ENCODE assay signal across 20 mouse cellular contexts in the genomic region with DNA sequence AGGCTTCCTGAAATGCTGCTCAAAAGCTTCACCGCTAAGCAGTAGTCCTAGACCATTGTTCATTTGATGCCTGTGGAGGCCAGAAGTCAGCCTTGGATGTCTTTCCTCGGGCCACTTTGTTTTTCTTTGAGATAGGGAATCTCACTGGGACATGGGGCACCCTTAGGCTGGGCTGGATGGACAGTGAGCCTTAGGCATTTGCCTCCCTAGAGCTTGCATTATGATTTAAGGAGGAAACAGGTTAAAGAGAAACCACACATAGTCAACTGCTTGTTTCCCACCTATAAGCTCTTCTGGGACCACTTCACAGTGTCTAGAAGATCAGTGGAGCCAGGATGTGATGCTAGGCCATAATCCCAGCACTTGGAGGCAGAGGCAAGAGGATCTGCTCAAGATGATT. TPM values are rescaled to one million over a fixed set of nuclear protein-coding genes. Genes with fewer than 3 reads are reported as not detected.
DNase-seq lines count a peak whose midpoint lies in the region; ATAC-seq and TF ChIP-seq lines count a peak whose summit lies in the region.
"Had no signal": no experiment of that assay in that cellular context is flagged by ENCODE, and none has a peak within 500 bp of the region (broad histone marks: within the 10 kb centered on the region; RNA-seq: fewer than 3 reads in every experiment).

No protein-coding gene starts in this region.

- DNase-seq in embryo, embryonic 10 days (ENCODE audit: low spot score), result peak; percentile 2
- DNase-seq in embryo, embryonic 11 days, result no peak
- DNase-seq in testis, postnatal 14 days (ENCODE audit: low spot score), result no peak
- DNase-seq: adrenal gland, postnatal 14 days; cerebellum, adult 2 months; cerebellum, postnatal 14 days; gastrocnemius, adult 2 months; gastrocnemius, postnatal 36 days; heart, adult 11 months; heart, postnatal 10 days had no signal

- H3K27me3 ChIP-seq in hindbrain, embryonic 13.5 days, result no peaks in the 10 kb centered on the region
- H3K27me3 ChIP-seq in hindbrain, embryonic 16.5 days (replicated peaks; ENCODE audit: control insufficient read depth, insufficient read depth, low read length), result no peaks in the 10 kb centered on the region
- H3K27me3 ChIP-seq in testis, adult 2 months (ENCODE audit: control insufficient read depth, insufficient read depth, low read length), result no peaks in the 10 kb centered on the region
- H3K27me3 ChIP-seq: embryonic facial prominence, embryonic 13.5 days; forebrain, embryonic 13.5 days; Patski had no signal

- H3K36me3 ChIP-seq in hindbrain, embryonic 13.5 days, result peaks cover 21% of the 10 kb centered on the region
- peaks cover 7% of the 10 kb centered on the region for H3K36me3 ChIP-seq in hindbrain, embryonic 16.5 days (ENCODE audit: control insufficient read depth, insufficient read depth, low read length)
- peaks cover 3% of the 10 kb centered on the region for H3K36me3 ChIP-seq in testis, adult 2 months (ENCODE audit: control insufficient read depth, insufficient read depth, low read length)

- WGBS in hindbrain, embryonic 13.5 days, result 61% methylated on average over 2 of the region's 2 CpGs
- WGBS in hindbrain, embryonic 16.5 days, result 69% methylated on average over 2 of the region's 2 CpGs

- no peak overlapping the region for H3K4me3 ChIP-seq in hindbrain, embryonic 13.5 days
- no peak overlapping the region for H3K4me3 ChIP-seq in hindbrain, embryonic 16.5 days (ENCODE audit: low read length)
- H3K4me3 ChIP-seq in testis, adult 2 months (ENCODE audit: control insufficient read depth, low read depth, low read length), result peak overlapping the region; percentile 59

- no peak for TF ChIP-seq CTCF in testis, adult 2 months (IDR thresholded peaks at IDR 0.05; ENCODE audit: control insufficient read depth, insufficient read depth, insufficient replicate concordance, low read depth, low read length)

- TF ChIP-seq POLR2A in testis, adult 2 months (IDR thresholded peaks at IDR 0.05; ENCODE audit: control insufficient read depth, low read depth, low read length), result no peak

- ATAC-seq in hindbrain, embryonic 13.5 days (ENCODE audit: low FRiP score), result no peak
- no peak for ATAC-seq in hindbrain, embryonic 16.5 days
- no peak for ATAC-seq in inflammation-experienced regulatory T-cells, adult 6 months
- ATAC-seq: activated CD4-positive, CD25-positive, alpha-beta regulatory T cell, adult 4 months; forebrain, embryonic 13.5 days; hindbrain, postnatal 0 days; intestine, embryonic 16.5 days; Patski had no signal

- no peaks in the 10 kb centered on the region for H3K9me3 ChIP-seq in hindbrain, embryonic 13.5 days
- H3K9me3 ChIP-seq in hindbrain, embryonic 16.5 days (ENCODE audit: control insufficient read depth, low read length), result no peaks in the 10 kb centered on the region
- H3K9me3 ChIP-seq: embryonic facial prominence, embryonic 13.5 days; forebrain, embryonic 13.5 days had no signal

- no peak overlapping the region for H3K9ac ChIP-seq in hindbrain, embryonic 13.5 days
- no peak overlapping the region for H3K9ac ChIP-seq in hindbrain, embryonic 16.5 days (ENCODE audit: low read depth, low read length)

- H3K4me2 ChIP-seq in hindbrain, embryonic 13.5 days, result peak overlapping the region; percentile 63; the same call in 1 of the 2 replicates
- H3K4me2 ChIP-seq in hindbrain, embryonic 16.5 days (ENCODE audit: low read length), result no peak overlapping the region

- H3K27ac ChIP-seq in hindbrain, embryonic 13.5 days, result no peak overlapping the region
- no peak overlapping the region for H3K27ac ChIP-seq in hindbrain, embryonic 16.5 days (ENCODE audit: low read depth, low read length)
- no peak overlapping the region for H3K27ac ChIP-seq in testis, adult 2 months (ENCODE audit: control insufficient read depth, insufficient read depth, low read depth, low read length)

- H3K4me1 ChIP-seq in hindbrain, embryonic 13.5 days (replicated peaks), result peaks cover 22% of the 10 kb centered on the region
- peaks cover 8% of the 10 kb centered on the region for H3K4me1 ChIP-seq in hindbrain, embryonic 16.5 days (ENCODE audit: control insufficient read depth, insufficient read depth, low read depth, low read length)
- peaks cover 15% of the 10 kb centered on the region for H3K4me1 ChIP-seq in testis, adult 2 months (ENCODE audit: control insufficient read depth, insufficient read depth, low read length)

RNA-seq across cellular contexts. Expression of gene Nrm, which starts 1.3 kb away (rescaled TPM):
- 26.4 and 26.9 TPM in 2 replicates for polyA plus RNA-seq in hindbrain, embryonic 13.5 days (2015; fragmentation: Nextera tagmentation; extraction: Ambion mirVana)
- polyA plus RNA-seq in hindbrain, embryonic 16.5 days (2015; fragmentation: Nextera tagmentation; extraction: Ambion mirVana), result 20.8 and 22.3 TPM in 2 replicates
- polyA plus RNA-seq in testis, adult 2 months (2012; rRNA removed), result 179 and 201 TPM in 2 replicates
- polyA plus RNA-seq in inflammation-experienced regulatory T-cells, adult 6 months (2017; shearing (Covaris generic)), result 10 to 100 TPM; 25.4 to 64.8 (median 27.4) TPM

RNA-seq across cellular contexts. Expression of gene Ppp1r18, which starts 5.6 kb away (rescaled TPM):
- 26.9 and 30.5 TPM in 2 replicates for polyA plus RNA-seq in hindbrain, embryonic 13.5 days (2015; fragmentation: Nextera tagmentation; extraction: Ambion mirVana)
- 18.9 and 24.4 TPM in 2 replicates for polyA plus RNA-seq in hindbrain, embryonic 16.5 days (2015; fragmentation: Nextera tagmentation; extraction: Ambion mirVana)
- 34.1 and 36.8 TPM in 2 replicates for polyA plus RNA-seq in testis, adult 2 months (2012; rRNA removed)
- polyA plus RNA-seq in inflammation-experienced regulatory T-cells, adult 6 months (2017; shearing (Covaris generic)), result 100 to 1,000 TPM; 194 to 273 (median 213) TPM

RNA-seq across cellular contexts. Expression of gene Mdc1, which starts 18.5 kb away (rescaled TPM):
- polyA plus RNA-seq in hindbrain, embryonic 13.5 days (2015; fragmentation: Nextera tagmentation; extraction: Ambion mirVana), result 11.0 and 11.3 TPM in 2 replicates
- 9.3 and 11.2 TPM in 2 replicates for polyA plus RNA-seq in hindbrain, embryonic 16.5 days (2015; fragmentation: Nextera tagmentation; extraction: Ambion mirVana)
- polyA plus RNA-seq in testis, adult 2 months (2012; rRNA removed), result 73.7 and 81.1 TPM in 2 replicates
- polyA plus RNA-seq in inflammation-experienced regulatory T-cells, adult 6 months (2017; shearing (Covaris generic)), result 10 to 100 TPM in 1 of 3 experiments, 1 to 10 TPM in 2; 6.1 to 10.7 (median 7.1) TPM

RNA-seq across cellular contexts. Expression of gene Dhx16, which starts 19.8 kb away (rescaled TPM):
- polyA plus RNA-seq in hindbrain, embryonic 13.5 days (2015; fragmentation: Nextera tagmentation; extraction: Ambion mirVana), result 28.6 and 35.3 TPM in 2 replicates
- polyA plus RNA-seq in hindbrain, embryonic 16.5 days (2015; fragmentation: Nextera tagmentation; extraction: Ambion mirVana), result 25.0 and 33.3 TPM in 2 replicates
- 81.3 and 89.0 TPM in 2 replicates for polyA plus RNA-seq in testis, adult 2 months (2012; rRNA removed)
- polyA plus RNA-seq in inflammation-experienced regulatory T-cells, adult 6 months (2017; shearing (Covaris generic)), result 10 to 100 TPM; 17.4 to 36.1 (median 19.5) TPM

RNA-seq across cellular contexts. Expression of gene Tubb5, which starts 21.7 kb away (rescaled TPM):
- polyA plus RNA-seq in hindbrain, embryonic 13.5 days (2015; fragmentation: Nextera tagmentation; extraction: Ambion mirVana), result 1,714 and 1,822 TPM in 2 replicates
- 1,705 and 1,762 TPM in 2 replicates for polyA plus RNA-seq in hindbrain, embryonic 16.5 days (2015; fragmentation: Nextera tagmentation; extraction: Ambion mirVana)
- 54.0 and 59.4 TPM in 2 replicates for polyA plus RNA-seq in testis, adult 2 months (2012; rRNA removed)
- polyA plus RNA-seq in inflammation-experienced regulatory T-cells, adult 6 months (2017; shearing (Covaris generic)), result 100 to 1,000 TPM; 404 to 882 (median 514) TPM
